Mouse (Mus musculus): ENCODE results near the gene Saa4.
"Not testable (repeated sequence)": the region's sequence is repeated elsewhere in the genome, so short reads cannot be mapped to it uniquely, and the experiment has no call there.

The Saa4 gene

GRCm38 (mm10) chr7:46732458-46732857 lies at the start of gene Saa4:
Gene Saa4 (minus strand): TSS chr7:46732603.
- no peak for DNase-seq

GRCm38 (mm10) chr7:46770706-46771105 lies 38.3 kb upstream of the Saa4 start:
- no peak for DNase-seq

- no peak for DNase-seq
These were observed 36.0 kb upstream of the Saa4 start for GRCm38 (mm10) chr7:46768451-46768850.

GRCm38 (mm10) chr7:46767371-46767770 lies 35.0 kb upstream of the Saa4 start:
- DNase-seq, result no peak

- DNase-seq, result no peak
These were observed 32.3 kb upstream of the Saa4 start for GRCm38 (mm10) chr7:46764672-46765071.

GRCm38 (mm10) chr7:46762601-46763000 lies 30.2 kb upstream of the Saa4 start:
- DNase-seq, result no peak

- no peak for DNase-seq
These were observed 28.8 kb upstream of the Saa4 start for GRCm38 (mm10) chr7:46761049-46761795.

- DNase-seq, result no peak
These were observed 19.1 kb upstream of the Saa4 start, which contains the start of gene Saa2 for GRCm38 (mm10) chr7:46751490-46751889. Gene Saa2 (plus strand): TSS chr7:46751790.

GRCm38 (mm10) chr7:46748459-46748858 lies 16.1 kb upstream of the Saa4 start:
- DNase-seq, result no peak

GRCm38 (mm10) chr7:46746381-46746780 lies 14.0 kb upstream of the Saa4 start:
- no peak for DNase-seq

GRCm38 (mm10) chr7:46745816-46746215 lies 13.4 kb upstream of the Saa4 start:
- no peak for DNase-seq

GRCm38 (mm10) chr7:46742880-46743279 lies 10.5 kb upstream of the Saa4 start, which contains the start of gene Saa1:
Gene Saa1 (minus strand): TSS chr7:46742980.
- not testable (repeated sequence) for DNase-seq

GRCm38 (mm10) chr7:46740041-46740440 lies 7.6 kb upstream of the Saa4 start:
- not testable (repeated sequence) for DNase-seq

- no peak for DNase-seq
These were observed 6.4 kb upstream of the Saa4 start for GRCm38 (mm10) chr7:46738561-46739460.

- no peak for DNase-seq
These were observed 2.6 kb upstream of the Saa4 start for GRCm38 (mm10) chr7:46734983-46735382.

- no peak for DNase-seq
These were observed 4.8 kb downstream of the Saa4 start for GRCm38 (mm10) chr7:46727584-46727983.

- DNase-seq, result no peak
These were observed 8.0 kb downstream of the Saa4 start for GRCm38 (mm10) chr7:46724396-46724795.

- no peak for DNase-seq
These were observed 8.6 kb downstream of the Saa4 start for GRCm38 (mm10) chr7:46723849-46724248.

- DNase-seq, result no peak
These were observed 9.0 kb downstream of the Saa4 start for GRCm38 (mm10) chr7:46723354-46723753.

GRCm38 (mm10) chr7:46720460-46720859 lies 11.9 kb downstream of the Saa4 start:
- DNase-seq, result no peak

GRCm38 (mm10) chr7:46719526-46719925 lies 12.9 kb downstream of the Saa4 start:
- DNase-seq, result no peak

- DNase-seq, result no peak
These were observed 13.7 kb downstream of the Saa4 start for GRCm38 (mm10) chr7:46718591-46719270.

- no peak for DNase-seq
These were observed 15.5 kb downstream of the Saa4 start for GRCm38 (mm10) chr7:46716897-46717296.

Measured in thymus, adult 18-20 months (tissue).